8 mouse cellular contexts compared by ENCODE assay signal in the genomic region with DNA sequence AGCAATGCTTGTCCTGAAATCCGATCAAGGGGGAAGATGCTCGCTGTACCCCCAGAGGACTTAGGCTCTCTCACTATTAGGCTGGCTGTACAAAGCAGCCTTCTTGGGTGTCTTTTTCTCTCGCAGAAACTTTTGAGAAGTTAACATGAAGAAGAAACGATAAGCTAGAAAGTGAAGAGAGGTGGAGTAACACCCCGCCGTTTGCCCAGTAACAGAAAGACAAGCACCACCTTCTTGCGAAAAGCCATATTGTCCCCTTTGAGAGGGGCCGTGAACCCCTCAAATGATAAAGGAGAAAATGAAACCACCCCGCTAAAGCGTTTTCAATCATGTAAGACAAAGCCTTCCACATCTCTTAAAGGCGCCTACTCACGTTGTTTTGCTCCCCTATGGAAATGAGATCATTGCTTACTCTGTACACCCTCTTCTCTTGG. TPM values are rescaled to one million over a fixed set of nuclear protein-coding genes. Genes with fewer than 3 reads are reported as not detected.
DNase-seq lines count a peak whose midpoint lies in the region; ATAC-seq and TF ChIP-seq lines count a peak whose summit lies in the region.

No protein-coding gene starts in this region.

- H3K4me2 ChIP-seq in kidney, embryonic 14.5 days (replicated peaks; ENCODE audit: low read depth, low read length) = peak overlapping the region; percentile 71
- H3K4me2 ChIP-seq in forebrain, postnatal 0 days (ENCODE audit: low read depth) = peak overlapping the region; percentile 75
- peak overlapping the region; percentile 83 for H3K4me2 ChIP-seq in liver, embryonic 16.5 days (ENCODE audit: low read depth, low read length)

- H3K27me3 ChIP-seq in kidney, embryonic 14.5 days (ENCODE audit: control insufficient read depth, insufficient read depth, low read length) = no peaks in the 10 kb centered on the region
- no peaks in the 10 kb centered on the region for H3K27me3 ChIP-seq in forebrain, postnatal 0 days (ENCODE audit: insufficient read depth, low read length)
- H3K27me3 ChIP-seq in liver, embryonic 16.5 days (ENCODE audit: control insufficient read depth, insufficient read depth, low read depth, low read length) = no peaks in the 10 kb centered on the region

- peak overlapping the region; percentile 80 for H3K9ac ChIP-seq in kidney, embryonic 14.5 days (ENCODE audit: low read depth, low read length)
- H3K9ac ChIP-seq in forebrain, postnatal 0 days = peak overlapping the region; percentile 76
- H3K9ac ChIP-seq in liver, embryonic 16.5 days (ENCODE audit: low read depth, low read length) = peak overlapping the region; percentile 98

- H3K9me3 ChIP-seq in kidney, embryonic 14.5 days (ENCODE audit: control insufficient read depth, low read length) = no peaks in the 10 kb centered on the region
- no peaks in the 10 kb centered on the region for H3K9me3 ChIP-seq in forebrain, postnatal 0 days (ENCODE audit: low read length)
- no peaks in the 10 kb centered on the region for H3K9me3 ChIP-seq in liver, embryonic 16.5 days (replicated peaks; ENCODE audit: control insufficient read depth, low read length)

- DNase-seq in kidney, postnatal 10 days = no peak
- peak; percentile 26 for DNase-seq in T-cell, adult 2 months (ENCODE audit: low spot score)
- peak; percentile 5 for DNase-seq in forebrain, postnatal 0 days
- peak; percentile 65 for DNase-seq in thymus, postnatal 0 days (ENCODE audit: low spot score)
- no peak for DNase-seq in gastrocnemius, postnatal 36 days
- DNase-seq in kidney, postnatal 14 days = no peak

- no peaks in the 10 kb centered on the region for H3K36me3 ChIP-seq in kidney, embryonic 14.5 days (ENCODE audit: control insufficient read depth, insufficient read depth, low read length)
- no peaks in the 10 kb centered on the region for H3K36me3 ChIP-seq in forebrain, postnatal 0 days (ENCODE audit: insufficient read depth)
- no peaks in the 10 kb centered on the region for H3K36me3 ChIP-seq in liver, embryonic 16.5 days (ENCODE audit: control insufficient read depth, insufficient read depth)

- peak overlapping the region; percentile 79 for H3K4me3 ChIP-seq in kidney, embryonic 14.5 days (ENCODE audit: low read length)
- peak overlapping the region; percentile 79 for H3K4me3 ChIP-seq in forebrain, postnatal 0 days (ENCODE audit: low read depth, low read length)
- H3K4me3 ChIP-seq in liver, embryonic 16.5 days (ENCODE audit: low read depth, low read length) = peak overlapping the region; percentile 95

- H3K4me1 ChIP-seq in kidney, embryonic 14.5 days (ENCODE audit: control insufficient read depth, insufficient read depth, low read length) = no peaks in the 10 kb centered on the region
- no peaks in the 10 kb centered on the region for H3K4me1 ChIP-seq in forebrain, postnatal 0 days (ENCODE audit: insufficient read depth)
- peaks cover 11% of the 10 kb centered on the region for H3K4me1 ChIP-seq in liver, embryonic 16.5 days (ENCODE audit: control insufficient read depth, low read depth, low read length)

- 0% methylated on average over 12 of the region's 12 CpGs for WGBS in kidney, embryonic 14.5 days
- WGBS in forebrain, postnatal 0 days = 2% methylated on average over 12 of the region's 12 CpGs
- under 1% methylated on average over 12 of the region's 12 CpGs for WGBS in liver, embryonic 16.5 days (ENCODE audit: insufficient replicate concordance)

- TF ChIP-seq CTCF in forebrain, postnatal 0 days (IDR thresholded peaks at IDR 0.05; ENCODE audit: low read depth) = no peak

- ATAC-seq in kidney, embryonic 14.5 days (ENCODE audit: low FRiP score, low TSS enrichment) = no peak
- ATAC-seq in forebrain, postnatal 0 days = no peak
- no peak for ATAC-seq in liver, embryonic 16.5 days (ENCODE audit: low read depth)

- intact Hi-C loops in gastrocnemius, postnatal 36 days (cut with DNase I) = no loop called here

- H3K27ac ChIP-seq in kidney, embryonic 14.5 days (ENCODE audit: low read depth, low read length) = peak overlapping the region; percentile 94
- H3K27ac ChIP-seq in forebrain, postnatal 0 days (ENCODE audit: low read depth, low read length) = peak overlapping the region; percentile 71; the same call in 1 of the 2 replicates
- H3K27ac ChIP-seq in liver, embryonic 16.5 days (ENCODE audit: low read length) = peak overlapping the region; percentile 95

RNA-seq across cellular contexts. Expression of a gene that starts 15.5 kb away (rescaled TPM):
- 27.8 and 29.8 TPM in 2 replicates for polyA plus RNA-seq in kidney, embryonic 14.5 days (2014; fragmentation: Nextera tagmentation; extraction: Ambion mirVana)
- total RNA-seq in forebrain, postnatal 0 days (2014; rRNA removed) = 26.9 and 35.5 TPM in 2 replicates
- 22.5 and 24.5 TPM in 2 replicates for polyA plus RNA-seq in forebrain, postnatal 0 days (2015; fragmentation: Nextera tagmentation; extraction: Ambion mirVana)
- 17.3 and 20.4 TPM in 2 replicates for polyA plus RNA-seq in liver, embryonic 16.5 days (2015; fragmentation: Nextera tagmentation; extraction: Ambion mirVana)
- polyA plus RNA-seq in thymus, postnatal 0 days (2015; fragmentation: Nextera tagmentation; extraction: Ambion mirVana) = 48.1 and 49.4 TPM in 2 replicates
- 10 to 100 TPM; 12.8 to 19.3 TPM for total RNA-seq in gastrocnemius, postnatal 36 days (2021)

Comparison
In these comparisons a context has a peak if more than half of its experiments do, and no peak if none do; other contexts are left out.
1. DNase-seq: peak in T-cell, adult 2 months (single experiment), forebrain, postnatal 0 days (single experiment) and thymus, postnatal 0 days (single experiment); none in kidney, postnatal 10 days (single experiment), gastrocnemius, postnatal 36 days (0 of 2) and kidney, postnatal 14 days (single experiment).
2. Peak in every context shown above with its lines, with median percentiles within 50 percentile points of each other: H3K27ac ChIP-seq, H3K4me2 ChIP-seq, H3K4me3 ChIP-seq and H3K9ac ChIP-seq.